Mouse (Mus musculus) inflammation-experienced regulatory T-cells, adult 6 months (primary cell): Measurements from ENCODE around the gene Cpne4. TPM values are rescaled to one million over a fixed set of nuclear protein-coding genes. Genes with fewer than 3 reads are reported as not detected.

Source experiments
- ATAC-seq: one replicate; pipeline ENCODE4 v1.8.0; 2017
- polyA plus RNA-seq, 3 experiments: library from polyadenylated mRNA; unstranded; fragments of 100-300 nt; shearing (Covaris generic); gene quantifications; one replicate each; pipeline ENCODE4 v1.2.1; 2017

Gene Cpne4
- polyA plus RNA-seq, 3 experiments from 2014 or later = not detected

DNA sequence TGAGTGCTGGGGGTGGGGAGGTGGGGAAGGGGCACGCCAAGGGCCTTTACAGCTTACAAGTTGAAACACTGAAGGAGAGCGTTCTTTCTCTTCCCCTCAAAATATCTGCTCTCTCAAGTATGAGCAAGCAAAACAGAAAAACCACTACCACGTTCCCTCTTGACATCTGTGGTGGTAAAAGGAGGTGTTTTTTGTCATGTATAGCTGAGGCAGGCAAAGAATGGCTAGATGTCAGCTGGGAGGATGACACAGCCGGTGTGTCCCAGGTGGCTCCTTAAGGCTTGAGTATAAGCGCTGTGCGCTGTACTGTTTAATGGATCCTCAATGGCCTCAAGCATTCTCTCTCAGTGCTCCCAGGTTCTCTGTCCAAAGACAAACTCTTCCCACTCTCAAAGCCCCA, 331.5 kb downstream of the Cpne4 start:
- no peak for ATAC-seq

DNA sequence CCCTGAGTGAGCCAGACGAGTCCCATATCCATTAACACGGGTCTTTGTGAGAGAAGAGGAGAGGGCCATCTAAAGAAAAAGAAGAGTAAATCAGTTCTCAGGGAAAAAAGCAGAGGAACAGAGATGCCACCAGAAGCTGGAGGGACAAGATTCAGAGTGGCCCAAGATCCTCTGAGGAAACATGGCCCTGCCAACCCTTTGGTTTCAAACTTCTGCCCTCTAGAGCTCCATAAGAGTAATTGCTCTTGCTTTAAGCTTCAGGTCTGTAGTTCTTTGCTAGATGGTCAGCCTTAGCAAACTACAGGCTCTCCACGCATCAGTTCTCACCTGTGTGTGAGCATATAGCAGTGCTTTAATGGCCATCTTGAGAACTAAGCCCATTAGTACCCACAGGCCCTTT, 343.4 kb downstream of the Cpne4 start:
- no peak for ATAC-seq

DNA sequence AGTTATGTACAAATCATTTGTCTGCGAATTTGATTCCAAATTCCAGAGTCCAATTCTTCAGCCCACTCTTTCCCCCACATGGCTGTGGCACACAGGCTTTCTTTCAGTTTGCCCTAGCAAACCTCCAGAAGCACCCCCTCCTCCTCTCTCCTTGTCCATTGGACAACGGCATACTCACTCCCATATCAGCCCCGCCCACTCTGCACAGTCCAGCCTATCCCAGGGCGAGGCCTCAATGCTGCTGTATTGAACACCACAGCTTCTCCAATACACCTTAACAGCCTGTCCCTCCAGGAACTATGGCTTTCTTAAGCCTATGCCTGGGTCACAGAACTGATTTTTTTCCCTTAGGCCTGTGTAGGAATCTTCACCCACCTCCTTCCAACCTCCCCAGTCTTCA, 348.3 kb downstream of the Cpne4 start:
- no peak for ATAC-seq

DNA sequence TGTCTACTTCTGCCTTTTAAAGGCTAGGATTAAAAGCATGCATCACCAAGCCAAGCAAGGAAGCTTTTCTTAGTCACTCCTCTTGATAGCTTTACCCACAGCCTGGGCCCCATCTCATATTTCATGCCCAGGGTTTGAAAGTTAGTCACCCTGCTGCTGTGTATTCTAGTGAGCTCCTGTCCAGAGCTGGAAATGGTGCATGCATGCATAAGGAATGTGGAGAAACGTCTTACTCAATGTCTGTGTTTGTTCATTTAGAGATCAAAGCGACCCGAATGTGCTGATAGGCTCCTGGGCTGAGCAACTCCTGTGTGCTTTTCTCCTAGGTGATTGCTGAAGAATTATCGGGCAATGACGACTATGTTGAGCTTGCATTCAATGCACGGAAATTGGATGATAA, 354.0 kb downstream of the Cpne4 start:
- ATAC-seq = no peak

DNA sequence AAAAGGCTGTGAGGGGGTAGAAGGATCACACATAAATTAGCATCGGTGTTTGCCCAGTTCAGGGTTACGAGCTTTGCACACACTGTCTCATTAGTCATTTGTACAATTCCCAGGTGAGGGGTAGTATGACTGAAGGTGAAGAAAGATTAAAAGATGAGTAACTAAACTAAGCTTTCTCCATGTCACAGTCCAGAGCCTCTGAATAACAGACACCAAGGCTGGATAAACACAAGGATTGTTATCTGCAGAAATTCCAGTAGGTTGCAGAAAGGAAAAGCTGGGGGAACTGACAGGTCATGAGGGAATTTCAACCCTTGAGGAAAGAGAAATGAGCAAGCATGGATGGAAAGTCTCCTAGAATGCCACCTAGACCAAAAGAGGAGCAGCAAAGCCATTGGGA, 354.7 kb downstream of the Cpne4 start:
- ATAC-seq = no peak

DNA sequence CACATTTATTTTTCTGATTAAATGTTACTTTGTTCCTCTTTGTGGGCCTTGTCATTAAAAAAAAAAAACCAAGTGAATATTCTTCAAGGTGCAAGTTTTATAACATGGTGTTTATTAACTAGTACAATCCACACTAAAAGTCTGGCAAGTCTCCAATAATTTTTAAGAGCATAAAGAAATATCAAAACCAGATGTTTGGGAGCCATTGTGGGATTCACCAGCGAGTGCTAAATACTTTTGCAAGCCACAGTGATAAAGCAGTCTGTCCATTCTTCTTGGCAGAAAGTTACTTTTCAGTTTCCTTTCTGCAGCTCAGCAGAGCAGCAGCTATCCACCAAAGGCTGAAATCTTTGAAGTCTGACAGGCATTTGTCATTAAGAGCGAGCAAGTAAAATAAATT, 365.6 kb downstream of the Cpne4 start:
- ATAC-seq = no peak

DNA sequence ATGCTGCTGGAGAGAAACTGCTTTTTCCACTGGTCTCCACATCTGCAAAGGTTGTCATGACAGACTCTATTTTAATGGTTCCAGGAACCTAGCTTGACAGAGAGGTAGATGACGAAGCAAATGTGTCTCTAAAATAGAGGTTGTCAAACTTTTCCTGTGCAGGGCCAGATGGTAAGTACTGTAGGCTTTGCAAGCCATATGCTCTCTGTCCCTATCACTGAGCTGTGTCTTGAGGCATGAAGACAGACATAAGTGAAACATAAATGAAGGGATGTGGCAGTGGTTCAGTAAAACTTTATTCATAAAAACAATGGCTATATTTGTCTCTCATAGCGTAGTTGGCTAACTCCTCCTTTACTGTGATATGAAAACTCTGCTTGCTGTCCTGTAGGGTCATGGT, 366.2 kb downstream of the Cpne4 start:
- no peak for ATAC-seq

DNA sequence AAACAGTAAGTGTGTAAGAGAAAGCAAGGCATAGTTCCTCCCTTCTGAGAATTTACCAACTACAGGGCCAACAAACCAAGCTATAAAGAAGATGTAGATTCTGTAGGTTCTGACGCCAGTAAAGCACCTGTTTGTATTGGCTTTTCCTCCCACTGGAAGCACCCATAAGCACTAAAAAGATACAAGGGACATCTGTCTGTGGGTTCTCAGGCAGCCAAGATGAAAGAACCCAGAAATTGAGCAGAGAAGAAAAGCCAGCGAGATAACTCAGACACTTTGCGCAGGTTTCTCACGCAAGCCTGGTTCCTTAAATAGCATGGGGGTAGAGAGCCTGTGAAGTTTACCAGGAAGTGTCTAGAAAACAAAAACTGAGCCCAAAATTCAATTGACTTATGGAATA, 374.1 kb downstream of the Cpne4 start:
- no peak for ATAC-seq

DNA sequence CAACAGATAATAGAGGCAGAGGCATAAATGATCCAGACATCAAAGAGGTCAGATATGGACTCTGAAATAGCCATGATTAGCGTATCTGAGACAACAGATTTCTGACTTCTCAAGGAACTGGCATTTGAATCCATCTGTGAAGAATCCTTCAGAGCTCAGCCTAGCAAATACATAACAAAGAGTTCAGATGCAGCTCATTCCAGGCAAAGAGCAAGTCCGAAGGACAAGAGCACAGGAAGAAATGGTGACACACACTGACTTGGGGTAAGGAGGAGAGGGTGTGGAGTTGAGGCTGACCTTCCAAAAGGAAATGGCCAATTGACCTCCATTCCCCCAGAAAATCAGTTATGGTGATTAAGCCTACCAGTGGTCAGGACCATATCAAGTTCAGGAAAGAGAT, 375.0 kb downstream of the Cpne4 start:
- no peak for ATAC-seq

DNA sequence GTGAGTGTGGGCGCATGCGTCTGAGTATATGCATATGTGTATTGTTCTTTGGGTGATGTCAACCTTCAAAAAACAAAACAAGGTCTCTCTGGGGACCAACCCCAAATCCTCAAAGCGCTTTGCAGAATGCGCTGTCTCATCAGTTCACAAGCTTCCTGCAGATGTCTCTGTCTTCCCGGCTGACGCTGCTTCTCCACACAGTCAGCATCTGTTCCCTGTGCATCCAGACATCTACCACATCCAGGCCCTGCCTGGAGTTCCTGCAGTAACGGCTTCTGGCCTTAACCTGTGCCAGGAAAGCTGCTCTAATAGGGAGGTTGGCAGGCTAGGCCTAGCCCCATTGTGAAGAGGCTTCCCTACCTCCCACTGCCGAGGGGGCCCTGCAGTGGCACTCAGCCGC, 381.7 kb downstream of the Cpne4 start:
- no peak for ATAC-seq

DNA sequence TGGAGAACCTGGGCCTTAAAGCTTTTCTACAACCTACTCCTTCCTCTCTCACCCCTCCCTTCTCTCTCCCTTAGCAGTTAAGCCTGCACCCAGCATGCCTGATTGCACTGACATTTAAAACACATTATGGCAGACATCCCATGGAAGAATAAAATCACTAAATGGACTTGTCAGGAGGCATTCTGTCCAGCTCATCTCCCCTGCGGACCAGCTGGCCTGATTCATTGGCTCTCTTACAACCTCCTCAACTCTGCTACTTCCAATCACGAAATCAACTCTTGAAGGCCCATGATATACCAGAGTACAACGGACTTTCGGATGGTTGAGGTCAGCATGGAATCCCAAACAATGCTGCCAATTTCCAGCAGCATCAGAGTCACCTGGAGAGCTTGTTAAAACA, 393.3 kb downstream of the Cpne4 start:
- no peak for ATAC-seq

DNA sequence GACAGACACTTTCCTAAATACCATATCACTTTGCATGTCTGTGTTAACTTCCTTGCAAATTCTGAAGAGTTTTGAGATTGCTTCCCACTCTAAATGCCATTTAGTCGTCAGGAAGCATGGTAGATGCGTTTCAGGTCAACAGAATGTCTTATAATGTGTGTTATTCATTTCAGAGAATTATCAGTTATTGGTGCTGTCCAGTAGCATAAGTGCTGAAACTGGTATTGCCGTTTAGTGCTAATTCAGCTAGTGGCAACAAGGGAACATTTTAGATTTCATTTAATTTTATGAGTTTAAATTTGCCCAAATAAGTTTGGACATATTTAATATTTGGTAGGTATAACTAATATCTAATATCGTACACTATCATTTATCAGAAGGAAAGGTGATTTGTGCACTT, 403.5 kb downstream of the Cpne4 start:
- ATAC-seq = no peak

DNA sequence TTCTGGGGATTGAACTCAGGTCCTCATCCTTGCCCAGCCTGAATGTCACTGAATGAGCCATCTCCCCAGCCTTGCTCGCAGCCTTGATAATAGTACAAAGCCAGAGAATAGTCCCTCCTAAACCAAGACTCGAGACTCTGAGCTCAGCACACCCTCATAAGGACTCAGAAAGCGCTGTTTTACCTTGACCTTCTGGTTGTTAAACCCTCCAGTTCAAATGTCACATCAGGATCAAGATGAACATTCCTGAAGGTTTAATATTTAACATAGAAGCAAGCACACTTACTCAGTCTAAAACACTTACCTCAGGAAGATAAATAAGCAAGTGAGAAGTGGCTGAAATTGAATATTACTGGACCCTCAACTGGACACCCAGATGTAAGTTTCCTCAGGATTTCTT, 405.1 kb downstream of the Cpne4 start:
- no peak for ATAC-seq

DNA sequence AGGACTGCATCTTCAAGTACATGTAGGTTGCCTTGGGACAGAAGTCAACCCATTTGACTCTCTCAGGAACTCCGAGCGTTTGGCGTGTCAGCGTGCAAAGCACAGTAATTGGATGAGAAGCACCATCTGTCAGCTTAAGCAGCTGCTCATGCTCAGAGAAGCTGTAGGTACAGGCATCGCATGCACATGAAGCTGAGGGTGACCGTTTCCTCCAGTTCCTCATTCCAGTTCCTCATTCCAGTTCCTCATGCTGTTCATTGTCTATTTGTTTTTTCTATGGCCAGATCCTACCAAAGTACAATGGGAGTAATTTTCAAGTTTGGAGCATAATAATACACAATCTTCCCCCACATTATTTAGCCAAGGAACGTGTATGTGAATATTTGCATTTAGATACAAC, 425.7 kb downstream of the Cpne4 start:
- ATAC-seq = no peak

DNA sequence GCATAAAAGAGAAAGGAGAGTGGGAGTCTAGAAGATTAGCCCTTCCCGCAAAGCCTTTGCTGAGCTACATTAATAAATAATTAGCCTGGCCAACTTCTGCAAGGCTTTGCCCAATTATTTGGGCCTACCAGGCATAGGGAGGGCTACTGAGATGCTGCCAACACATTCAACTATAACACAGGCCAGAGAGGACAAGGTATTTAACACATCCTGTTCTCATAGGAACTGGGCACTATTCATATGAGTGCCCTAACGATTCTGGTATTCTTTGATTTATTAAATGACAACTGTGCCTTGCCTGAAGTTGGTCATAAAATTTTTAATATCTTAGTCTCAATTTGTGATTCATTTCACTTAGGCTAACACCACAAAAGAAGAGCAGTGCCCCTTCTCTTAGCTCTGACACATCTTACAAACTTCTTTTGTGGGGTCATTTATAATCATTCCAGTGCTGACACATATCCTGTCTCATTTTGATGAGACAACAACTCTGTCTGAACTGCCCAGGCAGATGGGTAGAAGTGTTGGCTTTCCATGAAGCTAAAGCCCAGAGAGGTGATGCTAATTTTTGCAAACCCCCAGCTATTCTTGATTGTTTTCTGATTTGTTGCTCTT, 435.0 kb downstream of the Cpne4 start:
- no peak for ATAC-seq

DNA sequence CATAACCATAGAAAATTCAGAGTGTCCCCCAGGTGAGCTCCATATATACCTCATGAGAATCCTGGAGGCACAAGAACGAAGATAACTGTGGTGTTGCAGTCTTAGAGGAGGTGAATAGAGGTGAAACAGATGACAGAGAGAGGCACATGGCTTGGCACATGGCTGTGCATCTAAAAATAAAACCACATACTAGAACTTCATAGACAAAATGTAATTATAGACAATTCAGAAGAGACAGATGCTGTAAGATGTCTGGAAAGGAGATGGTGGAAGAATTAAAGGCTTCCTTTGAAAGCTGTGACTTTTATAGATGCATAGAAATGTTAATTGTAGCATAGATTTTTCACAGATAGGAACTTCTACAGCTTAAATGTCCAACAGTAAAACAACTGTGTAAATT, 451.1 kb downstream of the Cpne4 start:
- no peak for ATAC-seq

DNA sequence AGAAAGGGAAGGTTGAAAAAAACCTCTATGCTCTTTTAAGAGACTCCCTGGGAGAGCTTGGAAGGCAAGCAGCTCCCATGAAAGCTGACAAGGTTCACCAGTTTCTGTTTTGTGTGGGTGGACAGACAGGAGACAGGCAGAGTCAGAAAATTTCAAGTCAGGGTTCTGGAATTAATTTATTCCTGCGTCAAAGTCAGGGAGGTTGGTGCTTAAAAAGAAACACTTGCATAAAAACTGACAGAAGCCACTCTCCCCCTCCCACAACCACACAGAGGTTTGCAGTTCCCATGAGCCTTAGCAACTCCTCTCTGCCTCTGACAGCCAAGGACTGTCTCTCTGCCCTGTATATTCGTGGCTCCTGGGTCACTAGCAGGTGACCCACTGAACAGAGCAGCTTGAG, 463.6 kb downstream of the Cpne4 start:
- no peak for ATAC-seq

DNA sequence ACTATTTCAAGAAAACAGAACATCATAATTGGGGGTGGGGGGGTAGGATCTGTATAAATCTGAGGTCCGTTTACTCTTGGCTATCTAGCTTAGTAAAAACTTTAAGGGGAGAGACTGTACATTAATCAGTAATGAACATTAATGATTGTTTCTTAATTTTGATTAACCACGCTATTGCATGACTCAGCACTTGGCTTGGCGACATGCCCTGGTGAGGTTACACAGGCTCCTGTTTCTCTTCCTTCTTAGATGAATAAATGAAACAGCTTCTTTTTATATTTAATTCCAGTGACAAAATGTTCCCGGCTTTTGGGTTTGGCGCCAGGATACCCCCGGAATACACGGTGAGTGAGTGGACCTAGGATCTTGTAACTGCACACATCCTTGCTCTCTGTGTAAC, 471.1 kb downstream of the Cpne4 start:
- ATAC-seq = no peak

DNA sequence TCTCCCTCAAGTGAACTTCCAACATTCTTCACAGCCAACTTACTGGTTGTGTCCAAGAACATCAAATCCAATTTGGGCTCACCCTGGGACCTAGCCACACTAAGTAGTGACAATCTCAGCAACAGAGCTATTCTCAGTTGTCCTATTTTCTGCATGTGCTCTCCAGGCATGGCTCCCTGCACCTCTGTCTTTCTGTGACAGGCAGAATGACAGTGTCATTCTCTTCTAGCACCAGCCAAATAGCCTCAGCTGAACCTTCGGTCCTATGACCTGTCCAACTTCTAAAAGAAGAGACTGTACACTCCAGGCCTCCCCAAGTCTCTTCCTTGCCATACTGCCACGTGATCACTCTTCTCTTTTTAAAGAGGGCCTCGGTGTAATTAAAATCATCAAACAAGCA, 481.2 kb downstream of the Cpne4 start:
- ATAC-seq = no peak

DNA sequence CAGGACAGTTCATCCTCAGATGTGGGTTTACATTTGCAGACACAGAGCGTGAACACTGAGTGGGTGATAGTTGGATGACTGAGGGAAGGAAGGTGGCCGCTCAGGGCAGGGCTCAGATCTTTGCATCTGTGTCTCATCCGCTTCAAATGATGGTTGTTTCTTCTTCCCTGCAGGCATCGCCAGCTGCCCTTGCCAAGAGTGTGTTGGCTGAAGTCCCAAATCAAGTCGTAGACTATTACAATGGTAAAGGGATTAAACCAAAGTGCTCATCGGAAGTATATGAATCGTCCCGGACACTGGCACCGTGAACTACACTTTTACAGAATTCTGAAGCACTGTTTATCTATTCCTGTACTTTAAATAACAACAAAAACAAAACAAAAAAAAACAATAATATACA, 485.5 kb downstream of the Cpne4 start:
- no peak for ATAC-seq

DNA sequence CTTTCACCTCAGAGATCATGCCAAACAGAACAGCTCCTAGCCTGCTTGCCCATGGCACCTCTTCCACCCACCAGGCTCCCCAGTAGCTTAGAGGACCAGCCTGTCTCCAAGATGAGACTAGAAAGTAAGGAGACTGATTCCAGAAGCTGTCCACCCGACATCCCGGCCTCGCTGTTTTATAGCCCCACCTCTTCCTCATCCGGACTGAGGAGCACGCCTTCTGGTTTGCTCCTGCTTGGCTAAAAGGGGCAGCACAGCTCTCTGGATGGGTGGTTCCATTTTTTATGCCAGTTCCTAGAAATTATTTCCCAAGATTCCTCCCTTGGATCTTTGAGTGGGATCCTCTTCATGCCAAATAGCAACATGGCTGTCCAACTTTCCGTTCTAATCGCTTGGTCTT, 486.6 kb downstream of the Cpne4 start:
- no peak for ATAC-seq

DNA sequence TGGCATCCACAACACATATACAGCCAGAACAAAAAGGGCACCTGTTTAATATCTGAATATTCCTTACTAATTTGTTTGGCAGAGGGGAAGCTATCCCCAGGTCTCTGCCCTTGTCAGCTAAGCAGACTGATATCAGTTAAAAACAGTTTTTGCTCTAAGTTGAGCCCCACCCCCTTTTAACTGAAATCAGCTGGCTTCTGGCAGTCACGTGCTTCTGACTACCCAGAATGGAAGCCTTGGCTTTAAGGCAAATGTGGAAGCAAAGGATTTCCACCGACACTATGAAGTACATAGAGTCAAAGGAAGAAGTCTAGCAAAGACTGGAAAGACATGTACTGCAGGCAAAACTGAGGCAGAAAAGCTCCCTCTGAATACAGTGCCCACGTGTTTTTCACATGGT, 490.8 kb downstream of the Cpne4 start:
- no peak for ATAC-seq

DNA sequence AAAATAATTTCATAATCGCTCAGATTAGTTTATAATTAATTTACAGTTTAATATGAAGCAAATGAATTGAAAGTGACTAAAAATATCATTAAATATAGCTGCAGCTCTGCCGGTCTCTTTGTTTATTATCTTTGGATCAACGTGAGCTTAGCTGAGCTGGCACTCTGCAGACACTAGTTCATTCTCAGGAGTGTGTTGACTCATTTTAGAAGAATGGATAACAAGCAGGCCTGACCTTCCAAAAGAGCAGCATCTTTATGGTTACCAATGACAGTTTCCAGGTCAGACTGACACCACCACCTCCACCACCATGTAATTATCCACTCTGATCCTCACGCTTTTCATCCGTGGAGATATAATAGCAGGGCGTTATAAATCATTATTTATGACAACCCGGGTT, 498.9 kb downstream of the Cpne4 start:
- ATAC-seq = no peak

DNA sequence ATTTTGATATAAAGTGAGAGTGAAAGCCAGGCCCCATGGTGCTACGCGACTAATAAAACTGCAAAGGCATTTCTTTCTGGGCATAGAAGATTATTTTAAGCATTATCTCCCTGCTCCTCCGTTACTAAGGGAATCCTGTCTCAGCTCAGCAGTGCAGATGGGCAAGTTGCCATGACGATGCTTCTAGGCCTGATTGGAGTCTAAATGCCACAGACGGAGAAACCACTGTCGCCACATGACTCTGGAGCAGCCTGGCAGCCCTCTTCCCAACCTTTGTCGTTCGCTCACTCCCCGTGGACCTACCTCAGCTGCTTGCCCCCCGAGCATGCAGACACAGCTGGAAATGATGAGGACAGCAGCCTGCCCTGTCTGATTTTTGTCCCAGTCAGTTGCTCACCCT, 501.3 kb downstream of the Cpne4 start:
- ATAC-seq = no peak

DNA sequence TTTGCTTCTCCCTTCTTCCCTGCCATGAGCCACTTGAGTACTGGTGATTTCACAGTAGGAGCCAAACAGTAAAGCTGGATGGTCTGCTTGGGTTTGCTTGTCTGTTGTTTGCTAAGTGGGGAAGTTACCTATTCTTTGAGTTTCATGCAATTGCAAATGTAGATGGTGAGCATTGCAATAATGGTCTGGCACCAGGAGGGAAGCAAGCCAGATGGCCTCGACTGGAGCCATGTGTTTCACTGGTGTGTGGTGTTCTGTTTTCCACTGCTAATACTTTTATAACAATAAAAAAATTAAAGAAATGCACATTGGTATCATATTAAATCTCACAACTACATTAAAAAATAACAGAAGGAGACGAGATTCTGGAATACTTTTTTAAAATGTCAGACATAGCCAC, 502.6 kb downstream of the Cpne4 start:
- ATAC-seq = no peak

DNA sequence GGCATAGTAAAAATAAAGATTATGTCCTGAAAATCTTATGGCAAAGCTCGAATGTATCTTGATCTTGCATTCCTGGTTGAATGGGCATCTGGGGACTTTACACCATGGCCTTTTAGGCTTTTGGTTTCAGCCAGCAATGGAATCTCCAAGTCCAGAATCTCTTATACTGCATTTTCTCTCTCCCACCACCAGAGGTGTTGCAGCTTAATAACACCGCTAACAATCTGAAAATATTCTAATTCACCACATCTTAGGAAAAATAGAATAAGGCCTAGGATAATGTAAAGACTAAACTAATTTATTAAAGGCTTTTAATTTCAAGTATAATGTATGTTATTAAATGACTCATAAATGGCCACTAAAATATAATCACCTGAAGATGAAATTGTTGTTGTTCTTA, 503.2 kb downstream of the Cpne4 start:
- no peak for ATAC-seq
